Mouse (Mus musculus): Measurements from ENCODE around the gene Slc25a22.

- TF ChIP-seq CHD2 (IDR thresholded peaks at IDR 0.05; ENCODE audit: low read length), result no peak
- peak; percentile 87 for TF ChIP-seq MAX (IDR thresholded peaks at IDR 0.05; ENCODE audit: low read length)
Observed at GRCm38 (mm10) chr7:141455610-141456314, 18.1 kb upstream of the Slc25a22 start.

All from CH12.LX (cell line).